Mouse (Mus musculus) MEL (cell line): Measurements from ENCODE around the gene Chd8.

Source experiments
- CTCF ChIP-seq, 3 experiments: IDR thresholded peaks in 2 of 3; conservative IDR thresholded peaks in 1 of 3; 2 replicates each; pipeline ENCODE4 v1.5.1; 2011 to 2012; ENCODE audit warnings: low read length in 3 of 3, low read depth in 2 of 3, mild to moderate bottlenecking in 2 of 3, improper control_type of control experiment in 1 of 3, inconsistent platforms in 1 of 3, mixed read lengths in 1 of 3, moderate library complexity in 1 of 3; ENCODE audit not compliant: control insufficient read depth in 1 of 3, insufficient read depth in 1 of 3, poor library complexity in 1 of 3, severe bottlenecking in 1 of 3
- GABPA ChIP-seq: IDR thresholded peaks from 2 replicates; pipeline ENCODE4 v1.6.1; 2012; ENCODE audit warnings: low read depth, mild to moderate bottlenecking, inconsistent platforms, low read length, improper control_type of control experiment, moderate library complexity
- HCFC1 ChIP-seq: IDR thresholded peaks from 2 replicates; pipeline ENCODE4 v1.6.1; 2012; ENCODE audit warnings: low read depth, mild to moderate bottlenecking, inconsistent platforms, low read length, improper control_type of control experiment, moderate library complexity
- JUND ChIP-seq: IDR thresholded peaks from 2 replicates; pipeline ENCODE4 v1.6.1; 2011; ENCODE audit warnings: low read depth, mild to moderate bottlenecking, improper control_type of control experiment, low read length
- MAX ChIP-seq: IDR thresholded peaks from 2 replicates; pipeline ENCODE4 v1.6.1; 2011; ENCODE audit warnings: low read length, improper control_type of control experiment
- MEF2A ChIP-seq: IDR thresholded peaks from 2 replicates; pipeline ENCODE4 v1.6.1; 2014; ENCODE audit warnings: low read depth, mild to moderate bottlenecking, inconsistent platforms, low read length, improper control_type of control experiment; ENCODE audit not compliant: poor library complexity, insufficient replicate concordance, severe bottlenecking; ENCODE audit errors: extremely low read depth
- POLR2A ChIP-seq, 2 experiments: IDR thresholded peaks; 2 replicates each; pipeline ENCODE4 v1.6.1; 2011 to 2012; ENCODE audit warnings: low read length in 2 of 2, mild to moderate bottlenecking in 2 of 2, control low read depth in 1 of 2, improper control_type of control experiment in 1 of 2, low read depth in 1 of 2, moderate library complexity in 1 of 2; ENCODE audit not compliant: control insufficient read depth in 1 of 2, insufficient read depth in 1 of 2, poor library complexity in 1 of 2
- USF1 ChIP-seq: IDR thresholded peaks from 2 replicates; pipeline ENCODE4 v1.6.1; 2014; ENCODE audit warnings: low read depth, mild to moderate bottlenecking, inconsistent platforms, low read length, improper control_type of control experiment, moderate library complexity
- ZKSCAN1 ChIP-seq: IDR thresholded peaks from 2 replicates; pipeline ENCODE4 v1.6.1; 2012; ENCODE audit warnings: low read depth, mild to moderate bottlenecking, inconsistent platforms, low read length, improper control_type of control experiment, moderate library complexity

DNA sequence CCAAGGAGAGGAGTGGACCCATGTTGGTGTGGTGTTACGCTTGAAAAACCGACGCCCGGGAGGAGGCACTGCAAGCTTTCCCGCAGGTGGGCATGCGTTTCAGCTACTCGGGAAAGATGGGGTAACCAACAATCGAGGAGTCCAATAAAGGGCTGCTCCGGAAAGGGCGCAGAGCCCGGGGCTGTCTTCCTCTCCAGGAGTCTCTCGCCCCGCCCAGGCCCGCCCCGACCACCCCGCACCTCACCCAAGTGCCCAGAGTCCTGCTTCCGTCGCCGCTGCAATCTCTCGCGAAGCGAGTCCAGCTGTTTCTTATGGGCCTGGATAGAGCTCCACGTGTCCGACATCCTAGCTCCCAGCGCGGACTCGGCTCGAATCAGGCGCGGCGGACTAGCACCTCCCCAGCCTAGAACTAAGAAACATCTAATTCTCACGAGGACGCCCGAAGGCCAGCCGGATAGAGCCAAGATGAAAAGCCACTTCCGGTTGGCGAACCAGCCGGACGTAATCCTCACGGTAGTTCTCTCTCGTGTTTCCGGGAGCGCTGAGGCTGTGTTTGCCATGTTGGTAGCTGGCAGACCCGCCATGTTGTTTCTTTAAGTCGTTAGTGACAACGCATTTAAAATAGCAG, 47.2 kb upstream of the Chd8 start, which contains the start of gene Mettl3:
- TF ChIP-seq USF1 (no peak), JUND (no peak), HCFC1 (peak; percentile 93), POLR2A (IDR thresholded peaks at IDR 0.05; ENCODE audit: control insufficient read depth in 1 of 2, insufficient read depth in 1 of 2, low read depth in 1 of 2, low read length in 2 of 2, poor library complexity in 1 of 2) (peak; percentile 74 to 93; a peak in 3 of 4 replicates), GABPA (no peak), CTCF (IDR thresholded peaks at IDR 0.05 in 2 of 3, conservative IDR thresholded peaks at IDR 0.05 in 1 of 3; ENCODE audit: control insufficient read depth in 1 of 3, insufficient read depth in 1 of 3, low read depth in 2 of 3, low read length in 3 of 3, poor library complexity in 1 of 3, severe bottlenecking in 1 of 3) (no peak; a peak in 1 of 6 replicates), MEF2A (no peak), ZKSCAN1 (no peak), MAX (peak; percentile 73)
